Mouse (Mus musculus) MEL (cell line): Measurements from ENCODE around the gene Gpr1.

ENCODE experiments used
- CTCF ChIP-seq, 3 experiments: IDR thresholded peaks in 2 of 3; conservative IDR thresholded peaks in 1 of 3; 2 replicates each; pipeline ENCODE4 v1.5.1; 2011 to 2012; ENCODE audit warnings: low read length in 3 of 3, low read depth in 2 of 3, mild to moderate bottlenecking in 2 of 3, improper control_type of control experiment in 1 of 3, inconsistent platforms in 1 of 3, mixed read lengths in 1 of 3, moderate library complexity in 1 of 3; ENCODE audit not compliant: control insufficient read depth in 1 of 3, insufficient read depth in 1 of 3, poor library complexity in 1 of 3, severe bottlenecking in 1 of 3
- HCFC1 ChIP-seq: IDR thresholded peaks from 2 replicates; pipeline ENCODE4 v1.6.1; 2012; ENCODE audit warnings: low read depth, mild to moderate bottlenecking, inconsistent platforms, low read length, improper control_type of control experiment, moderate library complexity
- MEF2A ChIP-seq: IDR thresholded peaks from 2 replicates; pipeline ENCODE4 v1.6.1; 2014; ENCODE audit warnings: low read depth, mild to moderate bottlenecking, inconsistent platforms, low read length, improper control_type of control experiment; ENCODE audit not compliant: poor library complexity, insufficient replicate concordance, severe bottlenecking; ENCODE audit errors: extremely low read depth
- MYC ChIP-seq: IDR thresholded peaks from 2 replicates; pipeline ENCODE4 v1.6.1; 2011; ENCODE audit warnings: low read depth, mild to moderate bottlenecking, low read length, improper control_type of control experiment, moderate library complexity
- NRF1 ChIP-seq: IDR thresholded peaks from 2 replicates; pipeline ENCODE4 v1.6.1; 2014; ENCODE audit warnings: low read depth, mild to moderate bottlenecking, inconsistent platforms, low read length, improper control_type of control experiment, moderate library complexity; ENCODE audit not compliant: poor library complexity, insufficient read depth, severe bottlenecking
- RAD21 ChIP-seq: IDR thresholded peaks from 2 replicates; pipeline ENCODE4 v1.6.1; 2011; ENCODE audit warnings: mild to moderate bottlenecking, low read depth, low read length, improper control_type of control experiment
- RCOR1 ChIP-seq: IDR thresholded peaks from 2 replicates; pipeline ENCODE4 v1.6.1; 2012; ENCODE audit warnings: low read depth, mild to moderate bottlenecking, inconsistent platforms, low read length, improper control_type of control experiment
- ZC3H11A ChIP-seq: IDR thresholded peaks from 2 replicates; pipeline ENCODE4 v1.6.1; 2012; ENCODE audit warnings: low read depth, mild to moderate bottlenecking, inconsistent platforms, low read length, improper control_type of control experiment

DNA sequence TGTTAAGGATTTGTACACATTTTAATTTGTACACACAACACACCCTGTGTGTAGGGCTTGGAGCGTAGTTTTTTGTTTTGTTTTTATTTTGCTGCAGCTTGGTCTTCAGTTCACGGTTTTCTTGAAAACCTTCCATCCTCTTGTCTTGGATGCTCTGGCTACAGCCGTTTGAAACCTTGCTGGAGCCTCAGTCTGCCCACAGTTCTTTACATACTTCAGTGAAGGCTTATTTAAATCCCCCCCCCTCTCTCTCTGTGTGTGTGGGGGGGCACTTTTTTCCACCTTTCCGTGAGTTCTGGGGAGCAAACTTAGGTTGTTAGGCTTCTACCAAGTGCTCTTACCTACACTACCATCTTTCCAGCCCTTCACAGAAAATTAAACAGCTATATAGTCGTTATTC, 38.9 kb upstream of the Gpr1 start:
- TF ChIP-seq CTCF (IDR thresholded peaks at IDR 0.05 in 2 of 3, conservative IDR thresholded peaks at IDR 0.05 in 1 of 3; ENCODE audit: control insufficient read depth in 1 of 3, insufficient read depth in 1 of 3, low read depth in 2 of 3, low read length in 3 of 3, poor library complexity in 1 of 3, severe bottlenecking in 1 of 3) (no peak), RAD21 (no peak), RCOR1 (no peak), ZC3H11A (no peak), MYC (no peak), NRF1 (no peak), HCFC1 (no peak), MEF2A (no peak)
